Mouse (Mus musculus): ENCODE measurements at regions not wholly inside any gene's neighbourhood (a gene's known extent, or its start where the extent isn't known, plus 50 kb on each side); places are given as distances from the start of the nearest gene placed in this dataset.

GRCm38 (mm10) chr3:34427967-34428366 is 222.2 kb upstream of the Sox2 start:
- Histone ChIP-seq H3K27ac (ENCODE audit: low read depth) (no peak overlapping the region), H3K9me3 (replicated peaks; ENCODE audit: control insufficient read depth, low read length) (no peaks in the 10 kb centered on the region), H3K4me3 (ENCODE audit: low read depth, low read length) (no peak overlapping the region), H3K27me3 (ENCODE audit: control insufficient read depth, insufficient read depth, low read length) (no peaks in the 10 kb centered on the region), H3K9ac (replicated peaks; ENCODE audit: low read depth, low read length) (no peak overlapping the region), H3K4me1 (ENCODE audit: control insufficient read depth, insufficient read depth) (no peaks in the 10 kb centered on the region), H3K4me2 (ENCODE audit: low read depth, low read length) (no peak overlapping the region), H3K36me3 (replicated peaks; ENCODE audit: control insufficient read depth, insufficient read depth, low read length) (no peaks in the 10 kb centered on the region)
- ATAC-seq (ENCODE audit: insufficient read depth, low read depth) = no peak
- DNase-seq (ENCODE audit: low spot score) = no peak
- no peak for TF ChIP-seq CTCF (IDR thresholded peaks at IDR 0.05; ENCODE audit: low read depth)
- TF ChIP-seq EP300 (IDR thresholded peaks at IDR 0.05; ENCODE audit: low read depth) = no peak
- WGBS = 88% methylated on average over 8 of the region's 8 CpGs

DNA sequence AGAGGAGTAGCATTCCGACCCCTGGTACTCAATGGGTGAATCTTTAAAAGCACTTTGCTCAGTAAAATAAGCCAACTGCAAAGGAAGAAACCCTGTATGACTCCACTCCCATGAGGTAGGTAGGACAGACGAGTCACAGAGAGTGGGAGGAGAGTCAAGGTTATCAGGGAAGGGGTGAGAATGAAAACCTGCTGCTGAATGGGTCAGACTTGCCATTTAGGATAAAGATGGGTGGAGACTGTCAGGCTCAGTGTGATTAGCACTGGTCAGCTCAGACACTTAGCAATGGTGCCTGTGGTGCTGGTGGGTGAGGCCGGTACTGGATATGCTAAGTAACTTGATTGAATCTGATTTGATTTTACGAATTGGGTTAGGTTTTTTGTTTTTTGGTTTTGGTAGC is 222.7 kb upstream of the Sox2 start:
- WGBS = 70% methylated on average over 4 of the region's 4 CpGs
- no peak overlapping the region for H3K4me2 ChIP-seq (ENCODE audit: low read depth, low read length)
- no peak overlapping the region for H3K4me3 ChIP-seq (ENCODE audit: low read depth, low read length)
- ATAC-seq (ENCODE audit: insufficient read depth, low read depth) (no peak), DNase-seq (ENCODE audit: low spot score) (no peak)
- TF ChIP-seq CTCF (IDR thresholded peaks at IDR 0.05; ENCODE audit: low read depth) (no peak), EP300 (IDR thresholded peaks at IDR 0.05; ENCODE audit: low read depth) (no peak)
- H3K9me3 ChIP-seq (replicated peaks; ENCODE audit: control insufficient read depth, low read length) = no peaks in the 10 kb centered on the region
- H3K36me3 ChIP-seq (replicated peaks; ENCODE audit: control insufficient read depth, insufficient read depth, low read length) = no peaks in the 10 kb centered on the region
- no peak overlapping the region for H3K9ac ChIP-seq (replicated peaks; ENCODE audit: low read depth, low read length)
- no peak overlapping the region for H3K27ac ChIP-seq (ENCODE audit: low read depth)
- no peaks in the 10 kb centered on the region for H3K4me1 ChIP-seq (ENCODE audit: control insufficient read depth, insufficient read depth)
- no peaks in the 10 kb centered on the region for H3K27me3 ChIP-seq (ENCODE audit: control insufficient read depth, insufficient read depth, low read length)

DNA sequence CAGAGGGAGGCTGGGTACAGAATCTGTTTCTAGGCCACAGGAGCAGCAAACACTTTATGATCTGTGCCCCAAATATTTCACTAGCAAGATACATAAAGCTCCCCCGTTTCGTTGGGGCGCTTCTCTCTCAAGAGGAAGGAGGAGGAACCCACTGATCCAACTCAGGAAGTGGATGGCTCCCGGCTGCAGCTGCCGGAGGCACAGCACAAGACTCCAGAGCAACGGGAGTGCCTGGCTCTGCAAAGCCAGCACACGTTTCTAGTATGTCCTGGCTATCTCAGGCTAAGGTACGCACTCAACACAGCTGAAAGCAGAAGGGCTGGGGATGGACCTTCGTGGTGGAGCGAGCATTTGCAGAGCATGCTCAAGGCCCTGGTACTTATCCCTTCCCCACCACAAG is 223.2 kb upstream of the Sox2 start:
- TF ChIP-seq EP300 (IDR thresholded peaks at IDR 0.05; ENCODE audit: low read depth) (no peak), CTCF (IDR thresholded peaks at IDR 0.05; ENCODE audit: low read depth) (no peak)
- Histone ChIP-seq H3K36me3 (replicated peaks; ENCODE audit: control insufficient read depth, insufficient read depth, low read length) (no peaks in the 10 kb centered on the region), H3K4me2 (ENCODE audit: low read depth, low read length) (no peak overlapping the region), H3K27ac (ENCODE audit: low read depth) (no peak overlapping the region), H3K9me3 (replicated peaks; ENCODE audit: control insufficient read depth, low read length) (no peaks in the 10 kb centered on the region), H3K27me3 (ENCODE audit: control insufficient read depth, insufficient read depth, low read length) (no peaks in the 10 kb centered on the region), H3K4me3 (ENCODE audit: low read depth, low read length) (no peak overlapping the region), H3K4me1 (ENCODE audit: control insufficient read depth, insufficient read depth) (no peaks in the 10 kb centered on the region), H3K9ac (replicated peaks; ENCODE audit: low read depth, low read length) (no peak overlapping the region)
- WGBS = 64% methylated on average over 10 of the region's 10 CpGs
- DNase-seq (ENCODE audit: low spot score) (no peak), ATAC-seq (ENCODE audit: insufficient read depth, low read depth) (no peak)

DNA sequence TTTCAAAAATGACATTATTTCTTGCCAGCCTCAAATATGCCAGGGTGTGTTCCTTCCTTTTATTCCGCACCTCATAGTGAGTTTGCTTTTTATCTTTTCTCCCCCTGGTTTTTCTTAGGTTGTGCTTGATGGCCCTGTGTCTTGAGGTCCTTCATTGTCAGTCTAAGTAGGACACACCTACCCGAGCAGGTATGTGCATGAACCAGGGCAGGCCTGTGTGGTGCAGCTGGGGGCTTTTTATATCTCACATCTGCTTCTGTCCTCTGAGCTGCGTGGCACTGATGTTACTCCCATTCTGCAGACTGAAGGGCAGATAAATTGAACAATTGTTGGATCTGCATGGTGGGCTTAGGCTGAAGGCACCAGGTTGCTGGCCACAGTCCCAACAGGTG is 238.3 kb upstream of the Sox2 start:
- 62% methylated on average over 3 of the region's 3 CpGs for whole genome bisulfite sequencing

DNA sequence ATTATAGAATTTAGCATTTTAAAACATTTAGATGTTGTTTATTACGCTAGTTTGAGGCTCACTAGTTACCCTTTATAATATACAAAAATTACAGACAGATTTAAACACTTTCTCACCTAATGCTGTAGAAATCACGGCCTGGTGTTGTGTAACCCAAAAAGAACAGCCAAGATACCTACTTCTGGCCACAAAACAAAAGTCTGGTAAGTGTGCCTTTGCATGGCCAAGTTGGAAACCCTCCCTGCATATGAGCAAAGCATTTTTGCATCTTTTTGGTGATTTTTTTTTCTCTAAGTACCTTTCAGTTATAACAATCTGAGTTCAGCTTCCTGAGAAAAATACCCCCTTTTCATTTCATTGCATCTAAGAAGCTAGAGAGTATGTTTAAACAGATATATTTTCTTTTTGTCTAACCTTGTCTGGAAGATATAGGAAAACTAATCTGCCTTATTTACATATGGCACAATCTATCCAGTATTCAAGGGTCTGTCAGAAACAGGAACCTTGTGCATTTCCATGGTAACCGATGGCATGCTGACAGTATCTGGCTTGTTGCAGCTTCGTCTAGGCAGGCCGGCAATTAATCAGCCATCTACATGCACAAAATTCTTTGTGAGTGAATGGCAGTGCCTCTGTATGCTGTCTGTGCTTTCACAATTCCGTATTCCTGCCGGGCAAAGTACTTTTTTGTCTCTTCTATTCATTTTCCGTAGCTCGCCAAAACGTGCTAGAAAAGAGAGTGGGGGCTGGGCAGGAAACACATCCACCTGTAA is 238.9 kb upstream of the Sox2 start:
- no peaks in the 10 kb centered on the region for H3K36me3 ChIP-seq (replicated peaks; ENCODE audit: control insufficient read depth, insufficient read depth, low read length)
- H3K9me3 ChIP-seq (replicated peaks; ENCODE audit: control insufficient read depth, low read length) = no peaks in the 10 kb centered on the region
- ATAC-seq (ENCODE audit: insufficient read depth, low read depth) (no peak), DNase-seq (ENCODE audit: low spot score) (no peak)
- no peak overlapping the region for H3K27ac ChIP-seq (ENCODE audit: low read depth)
- no peak overlapping the region for H3K9ac ChIP-seq (replicated peaks; ENCODE audit: low read depth, low read length)
- TF ChIP-seq EP300 (IDR thresholded peaks at IDR 0.05; ENCODE audit: low read depth) (no peak), CTCF (IDR thresholded peaks at IDR 0.05; ENCODE audit: low read depth) (no peak)
- no peaks in the 10 kb centered on the region for H3K4me1 ChIP-seq (ENCODE audit: control insufficient read depth, insufficient read depth)
- WGBS = 55% methylated on average over 10 of the region's 10 CpGs
- no peaks in the 10 kb centered on the region for H3K27me3 ChIP-seq (ENCODE audit: control insufficient read depth, insufficient read depth, low read length)
- H3K4me2 ChIP-seq (ENCODE audit: low read depth, low read length) = no peak overlapping the region
- H3K4me3 ChIP-seq (ENCODE audit: low read depth, low read length) = no peak overlapping the region

More for the DNA sequence above, 238.3 kb upstream of the Sox2 start:
- H3K4me3 ChIP-seq (ENCODE audit: low read depth, low read length) = no peak overlapping the region
- H3K36me3 ChIP-seq (replicated peaks; ENCODE audit: control insufficient read depth, insufficient read depth, low read length) = no peaks in the 10 kb centered on the region
- no peaks in the 10 kb centered on the region for H3K4me1 ChIP-seq (ENCODE audit: control insufficient read depth, insufficient read depth)
- H3K4me2 ChIP-seq (ENCODE audit: low read depth, low read length) = no peak overlapping the region
- no peaks in the 10 kb centered on the region for H3K27me3 ChIP-seq (ENCODE audit: control insufficient read depth, insufficient read depth, low read length)
- H3K9me3 ChIP-seq (replicated peaks; ENCODE audit: control insufficient read depth, low read length) = no peaks in the 10 kb centered on the region
- no peak for DNase-seq (ENCODE audit: low spot score)
- no peak overlapping the region for H3K9ac ChIP-seq (replicated peaks; ENCODE audit: low read depth, low read length)
- no peak for TF ChIP-seq CTCF (IDR thresholded peaks at IDR 0.05; ENCODE audit: low read depth)
- no peak for TF ChIP-seq EP300 (IDR thresholded peaks at IDR 0.05; ENCODE audit: low read depth)
- no peak for ATAC-seq (ENCODE audit: insufficient read depth, low read depth)
- H3K27ac ChIP-seq (ENCODE audit: low read depth) = no peak overlapping the region

GRCm38 (mm10) chr3:34403586-34403985 is 246.6 kb upstream of the Sox2 start:
- ATAC-seq (ENCODE audit: insufficient read depth, low read depth) = no peak
- no peak overlapping the region for H3K27ac ChIP-seq (ENCODE audit: low read depth)
- H3K4me2 ChIP-seq (ENCODE audit: low read depth, low read length) = no peak overlapping the region
- WGBS = 27% methylated on average over 2 of the region's 2 CpGs
- H3K4me3 ChIP-seq (ENCODE audit: low read depth, low read length) = no peak overlapping the region
- H3K27me3 ChIP-seq (ENCODE audit: control insufficient read depth, insufficient read depth, low read length) = no peaks in the 10 kb centered on the region
- H3K9ac ChIP-seq (replicated peaks; ENCODE audit: low read depth, low read length) = no peak overlapping the region
- H3K4me1 ChIP-seq (ENCODE audit: control insufficient read depth, insufficient read depth) = no peaks in the 10 kb centered on the region
- TF ChIP-seq CTCF (IDR thresholded peaks at IDR 0.05; ENCODE audit: low read depth) (no peak), EP300 (IDR thresholded peaks at IDR 0.05; ENCODE audit: low read depth) (no peak)
- no peaks in the 10 kb centered on the region for H3K36me3 ChIP-seq (replicated peaks; ENCODE audit: control insufficient read depth, insufficient read depth, low read length)
- H3K9me3 ChIP-seq (replicated peaks; ENCODE audit: control insufficient read depth, low read length) = no peaks in the 10 kb centered on the region
- no peak for DNase-seq (ENCODE audit: low spot score)
